Mouse (Mus musculus) heart, adult 2 months (tissue): ENCODE results near the gene Chpf2. TPM values are rescaled to one million over a fixed set of nuclear protein-coding genes. Genes with fewer than 3 reads are reported as not detected.

Source experiments
- DNase-seq, 2 experiments: peaks; one replicate each; pipeline ENCODE4 v3.0.0; 2021
- H3K27ac ChIP-seq: fragments of 200-600 bp; 2 replicates; pipeline ENCODE4 v1.8.1; 2022
- H3K27me3 ChIP-seq: fragments of 200-500 bp; 2 replicates; pipeline ENCODE4 v1.6.1; 2012; ENCODE audit warnings: mild to moderate bottlenecking, low read length, inconsistent platforms, mixed read lengths; ENCODE audit not compliant: control insufficient read depth, insufficient read depth
- H3K36me3 ChIP-seq: fragments of 200-500 bp; 2 replicates; pipeline ENCODE4 v1.6.1; 2012; ENCODE audit warnings: low read length, inconsistent platforms; ENCODE audit not compliant: control insufficient read depth, insufficient read depth
- H3K4me1 ChIP-seq: fragments of 200-500 bp; 2 replicates; pipeline ENCODE4 v1.6.1; 2011; ENCODE audit warnings: low read length; ENCODE audit not compliant: control insufficient read depth, insufficient read depth
- H3K4me3 ChIP-seq: fragments of 200-600 bp; 2 replicates; pipeline ENCODE4 v1.8.1; 2022
- H3K79me2 ChIP-seq: fragments of 200-500 bp; replicated peaks from 2 replicates; pipeline ENCODE4 v1.6.1; 2012; ENCODE audit warnings: mild to moderate bottlenecking, inconsistent platforms, low read length, moderate library complexity, mixed read lengths; ENCODE audit not compliant: control insufficient read depth, insufficient read depth
- H3K9ac ChIP-seq: fragments of 200-500 bp; 2 replicates; pipeline ENCODE4 v1.6.1; 2012; ENCODE audit warnings: low read depth, mild to moderate bottlenecking, control low read depth, inconsistent platforms, low read length, mixed read lengths
- CTCF ChIP-seq: fragments of 200-600 bp; IDR thresholded peaks from 2 replicates; pipeline ENCODE4 v1.8.1; 2022; ENCODE audit warnings: antibody characterized with exemption, mild to moderate bottlenecking, moderate library complexity
- EP300 ChIP-seq: fragments of 200-500 bp; IDR thresholded peaks from 2 replicates; pipeline ENCODE4 v1.6.1; 2011; ENCODE audit warnings: low read depth, low read length, control low read depth; ENCODE audit not compliant: insufficient read depth
- POLR2A ChIP-seq: fragments of 200-500 bp; IDR thresholded peaks from 2 replicates; pipeline ENCODE4 v1.6.1; 2011; ENCODE audit warnings: mild to moderate bottlenecking, low read depth, low read length, control low read depth; ENCODE audit not compliant: insufficient read depth
- WGBS: fragments of 180-500 bp; shearing (Covaris S2); methylation state at CpG from one replicate; pipeline ENCODE4 v1.1.7; 2018; 5-methylcytosine and 5-hydroxymethylcytosine counted together
- intact Hi-C: fragments of 180-260 bp; cut with DNase I; formaldehyde crosslinking; loops from one replicate; pipeline ENCODE4 v1.15.1; 2025
- polyA plus RNA-seq: library from polyadenylated mRNA; depleted of rRNA; stranded (reverse); fragments of >200 nt; gene quantifications from 2 replicates; pipeline ENCODE4 v1.2.3, GENCODE M21; 2012
- total RNA-seq, 2 experiments: library from RNA; stranded (reverse); gene quantifications; 2 replicates each; pipeline ENCODE4 v1.2.3; 2021

Chpf2 gene
- total and polyA plus RNA-seq, 3 experiments = 7.5 to 12.3 (median 9.0) TPM

DNA sequence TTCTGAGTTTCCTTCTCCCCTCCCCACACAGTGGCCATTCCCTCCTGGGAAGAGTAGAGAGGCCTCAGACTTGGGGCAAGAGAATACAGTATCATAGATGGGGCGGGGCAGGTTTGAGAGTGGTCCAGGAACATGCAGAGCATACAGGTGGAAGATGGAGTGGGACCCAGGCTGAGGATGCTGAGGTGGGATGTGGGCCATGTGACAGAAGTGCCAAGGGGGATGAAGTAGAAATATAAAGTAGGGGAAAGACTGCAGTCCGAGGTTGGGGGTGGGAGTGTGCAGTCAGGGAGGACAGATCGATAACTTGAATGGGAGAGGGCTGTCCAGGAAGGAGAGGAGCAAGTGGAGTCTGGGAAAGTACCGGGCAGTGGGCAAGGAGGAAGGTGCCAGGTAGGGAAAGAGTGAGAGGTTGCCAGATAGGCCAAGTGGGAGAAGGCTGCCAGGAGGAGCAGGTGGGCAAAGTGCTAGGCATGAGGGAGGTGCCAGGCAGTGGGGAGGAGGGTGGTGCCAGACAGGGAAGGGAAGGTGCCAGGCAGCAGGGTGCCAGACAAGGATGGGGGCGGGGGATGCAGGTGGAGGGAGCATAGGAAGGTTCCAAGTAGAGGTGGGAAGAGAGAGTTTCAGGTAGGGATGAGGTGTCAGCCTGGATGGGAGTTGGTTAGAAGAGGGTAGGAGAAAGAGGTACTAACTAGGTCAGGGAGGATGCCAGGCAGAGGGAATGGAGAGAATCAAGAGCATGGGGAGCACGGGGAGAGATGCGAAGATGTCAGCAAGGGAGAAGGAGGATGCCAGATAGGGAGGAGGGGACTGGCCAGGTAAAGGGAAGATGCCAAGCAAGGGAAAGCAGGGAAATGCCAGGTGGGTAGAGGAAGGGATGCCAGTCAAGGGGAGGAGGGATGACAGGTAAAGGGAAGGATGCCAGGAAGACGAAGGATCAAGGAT lies 36.8 kb downstream of the Chpf2 start:
- H3K4me3 ChIP-seq = no peak overlapping the region

GRCm38 (mm10) chr5:24623986-24624821 lies 37.7 kb downstream of the Chpf2 start, which contains the start of gene Smarcd3:
Gene Smarcd3, minus strand, starts transcription at chr5:24624411.
- peak; percentile 37 to 40 for DNase-seq
- Histone ChIP-seq H3K27me3 (0 out of 2 replicates have a peak, but pooled peaks cover 2% of the 10 kb centered on the region), H3K9ac (peak within 1 kb of the TSS; percentile 41; the same call in 1 of the 2 replicates), H3K27ac (no peak within 1 kb of the TSS), H3K79me2 (no peaks in the 10 kb centered on the region), H3K4me1 (peaks cover 3% of the 10 kb centered on the region; the same call in 1 of the 2 replicates), H3K36me3 (no peaks in the 10 kb centered on the region), H3K4me3 (peak within 1 kb of the TSS; percentile 33)
- intact Hi-C loops = no loop called here
- 7% methylated on average over 35 of the region's 37 CpGs for WGBS
- no peak for TF ChIP-seq POLR2A
- TF ChIP-seq EP300 = no peak
- no peak for TF ChIP-seq CTCF

More for the DNA sequence above, 36.8 kb downstream of the Chpf2 start:
- Histone ChIP-seq H3K27ac (no peak overlapping the region), H3K9ac (no peak overlapping the region), H3K79me2 (no peaks in the 10 kb centered on the region), H3K27me3 (0 out of 2 replicates have a peak, but pooled peaks cover 2% of the 10 kb centered on the region), H3K36me3 (no peaks in the 10 kb centered on the region), H3K4me1 (peaks cover 3% of the 10 kb centered on the region; the same call in 1 of the 2 replicates)
- TF ChIP-seq CTCF = no peak
- 45% methylated on average over 8 of the region's 8 CpGs for WGBS
- no peak for DNase-seq
- intact Hi-C loops = no loop called here

DNA sequence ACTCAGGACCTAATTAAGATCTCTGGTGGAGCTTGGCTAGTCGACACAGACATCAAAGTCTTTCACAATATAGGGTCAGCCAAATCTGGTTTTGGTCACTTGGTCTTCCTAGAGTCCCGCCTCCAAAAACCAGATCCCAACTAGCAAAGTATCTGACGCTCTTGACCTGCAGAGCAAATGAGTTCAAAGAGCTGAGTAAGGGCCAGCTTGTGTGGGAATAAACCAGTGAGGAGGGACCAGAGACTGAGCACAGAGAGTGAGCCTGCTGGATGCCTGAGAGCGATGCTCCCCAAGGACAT lies 38.2 kb downstream of the Chpf2 start:
- no peaks in the 10 kb centered on the region for H3K36me3 ChIP-seq
- no peak overlapping the region for H3K27ac ChIP-seq
- H3K79me2 ChIP-seq = no peaks in the 10 kb centered on the region
- no peak overlapping the region for H3K9ac ChIP-seq
- DNase-seq = no peak
- intact Hi-C loops = no loop called here
- peaks cover 3% of the 10 kb centered on the region; the same call in 1 of the 2 replicates for H3K4me1 ChIP-seq
- WGBS = 44% methylated on average over 4 of the region's 4 CpGs
- 0 out of 2 replicates have a peak, but pooled peaks cover 2% of the 10 kb centered on the region for H3K27me3 ChIP-seq
- H3K4me3 ChIP-seq = no peak overlapping the region
- TF ChIP-seq POLR2A = no peak
- TF ChIP-seq EP300 = no peak
- no peak for TF ChIP-seq CTCF

DNA sequence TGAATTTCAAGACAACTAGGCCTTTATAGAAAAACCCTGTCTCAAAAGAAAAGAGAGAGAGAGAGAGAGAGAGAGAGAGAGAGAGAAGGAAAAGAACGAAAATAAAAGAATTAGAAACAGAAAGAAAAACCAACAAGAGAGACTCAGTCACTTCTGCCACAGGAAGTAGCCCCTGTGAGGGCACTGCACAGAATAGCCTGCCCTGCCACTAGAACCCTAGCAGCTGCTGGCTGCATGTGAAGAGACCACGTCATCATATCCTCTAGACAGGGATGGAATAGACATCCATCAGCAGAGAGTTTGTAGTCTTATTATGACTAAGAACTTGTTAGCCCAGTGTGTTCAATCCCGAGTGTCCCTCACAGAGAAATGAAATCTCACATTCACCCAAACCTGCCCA lies 43.2 kb downstream of the Chpf2 start:
- Histone ChIP-seq H3K27ac (no peak overlapping the region), H3K4me1 (no peaks in the 10 kb centered on the region), H3K27me3 (no peaks in the 10 kb centered on the region), H3K36me3 (no peaks in the 10 kb centered on the region), H3K79me2 (no peaks in the 10 kb centered on the region), H3K4me3 (no peak overlapping the region), H3K9ac (no peak overlapping the region)
- TF ChIP-seq CTCF = no peak
- TF ChIP-seq POLR2A = no peak
- no peak for TF ChIP-seq EP300
- WGBS = 57% methylated on average over 3 of the region's 3 CpGs
- intact Hi-C loops = no loop called here
- no peak for DNase-seq

- TF ChIP-seq POLR2A (no peak), CTCF (no peak), EP300 (no peak)
- intact Hi-C loops = no loop called here
- no peaks in the 10 kb centered on the region for H3K27me3 ChIP-seq
- no peaks in the 10 kb centered on the region for H3K36me3 ChIP-seq
- no peak overlapping the region for H3K27ac ChIP-seq
- no peaks in the 10 kb centered on the region for H3K4me1 ChIP-seq
- no peaks in the 10 kb centered on the region for H3K79me2 ChIP-seq
- WGBS = 64% methylated on average over 1 of the region's 1 CpGs
- DNase-seq = no peak
- H3K9ac ChIP-seq = no peak overlapping the region
- no peak overlapping the region for H3K4me3 ChIP-seq
These were observed 48.6 kb downstream of the Chpf2 start for GRCm38 (mm10) chr5:24635093-24635492.
